Comparison of ENCODE assay signal across 17 mouse cellular contexts in genomic region chr5:128389665-128390064, GRCm38 (mm10). TPM values are rescaled to one million over a fixed set of nuclear protein-coding genes. Genes with fewer than 3 reads are reported as not detected.
DNase-seq lines count a peak whose midpoint lies in the region; ATAC-seq and TF ChIP-seq lines count a peak whose summit lies in the region.
"Had no signal": no experiment of that assay in that cellular context is flagged by ENCODE, and none has a peak within 500 bp of the region (broad histone marks: within the 10 kb centered on the region; RNA-seq: fewer than 3 reads in every experiment).

No protein-coding gene starts in this region.

- no peaks in the 10 kb centered on the region for H3K4me1 ChIP-seq in kidney, adult 2 months (ENCODE audit: control insufficient read depth, insufficient read depth, low read length)
- H3K4me1 ChIP-seq in testis, adult 2 months (ENCODE audit: control insufficient read depth, insufficient read depth, low read length), result no peaks in the 10 kb centered on the region

- no peaks in the 10 kb centered on the region for H3K27me3 ChIP-seq in kidney, adult 2 months (replicated peaks; ENCODE audit: control insufficient read depth, insufficient read depth, low read length)
- H3K27me3 ChIP-seq in testis, adult 2 months (ENCODE audit: control insufficient read depth, insufficient read depth, low read length), result no peaks in the 10 kb centered on the region
- H3K27me3 ChIP-seq: embryonic facial prominence, embryonic 15.5 days; limb, embryonic 13.5 days had no signal

- no peak overlapping the region for H3K27ac ChIP-seq in kidney, adult 2 months (ENCODE audit: insufficient read depth, low read depth, low read length)
- H3K27ac ChIP-seq in testis, adult 2 months (ENCODE audit: control insufficient read depth, insufficient read depth, low read depth, low read length), result no peak overlapping the region
- H3K27ac ChIP-seq: embryonic facial prominence, embryonic 15.5 days; limb, embryonic 13.5 days had no signal

- 40% methylated on average over 4 of the region's 4 CpGs for WGBS in kidney, adult 2 months

- no peak overlapping the region for H3K4me3 ChIP-seq in kidney, adult 2 months (ENCODE audit: insufficient read depth, low read depth, low read length)
- H3K4me3 ChIP-seq in testis, adult 2 months (ENCODE audit: control insufficient read depth, low read depth, low read length), result no peak overlapping the region
- H3K4me3 ChIP-seq: embryonic facial prominence, embryonic 15.5 days; limb, embryonic 13.5 days had no signal

- TF ChIP-seq POLR2A in kidney, adult 2 months (IDR thresholded peaks at IDR 0.05; ENCODE audit: low read depth, low read length), result no peak
- no peak for TF ChIP-seq POLR2A in testis, adult 2 months (IDR thresholded peaks at IDR 0.05; ENCODE audit: control insufficient read depth, low read depth, low read length)

- no peak for DNase-seq in kidney, adult 2 months
- no peak for DNase-seq in kidney, adult 9 months
- no peak for DNase-seq in testis, postnatal 10 days (ENCODE audit: low spot score)
- peak; percentile 17 for DNase-seq in forelimb bud, embryonic 11.5 days (ENCODE audit: low read depth, low spot score)
- no peak for DNase-seq in heart, adult 18-20 months
- DNase-seq: gastrocnemius, postnatal 36 days; kidney, postnatal 25 days; layer of hippocampus, postnatal 36 days; right cerebral cortex, postnatal 4 days had no signal

- no peak for ATAC-seq in frontal cortex, adult (ENCODE audit: low TSS enrichment)
- ATAC-seq: activated CD4-positive, CD25-positive, alpha-beta regulatory T cell, adult 4 months; forebrain, embryonic 14.5 days had no signal

- peak; percentile 26; the same call in 1 of the 2 replicates for TF ChIP-seq CTCF in kidney, adult 2 months (conservative IDR thresholded peaks at IDR 0.05; ENCODE audit: insufficient read depth, insufficient read length, low read depth, low read length)
- TF ChIP-seq CTCF in testis, adult 2 months (IDR thresholded peaks at IDR 0.05; ENCODE audit: control insufficient read depth, insufficient read depth, insufficient replicate concordance, low read depth, low read length), result peak; percentile 71; the same call in 1 of the 2 replicates

- no peaks in the 10 kb centered on the region for H3K36me3 ChIP-seq in kidney, adult 2 months (ENCODE audit: control insufficient read depth, insufficient read depth, low read length)
- no peaks in the 10 kb centered on the region for H3K36me3 ChIP-seq in testis, adult 2 months (ENCODE audit: control insufficient read depth, insufficient read depth, low read length)
- H3K36me3 ChIP-seq: embryonic facial prominence, embryonic 15.5 days; limb, embryonic 13.5 days had no signal

RNA-seq across cellular contexts. Expression of gene Tmem132d, which starts 43.2 kb away (rescaled TPM):
- not detected in 2 replicates for polyA plus RNA-seq in kidney, adult 2 months (2012; rRNA removed)
- 0.04 TPM in 2 replicates for polyA plus RNA-seq in testis, adult 2 months (2012; rRNA removed)
- not detected for total RNA-seq in heart, adult 18-20 months (2021)
- total RNA-seq: megakaryocyte progenitor cell, adult 5-6 weeks; monocyte, adult 5-6 weeks had no signal
- polyA plus RNA-seq: activated CD4-positive, CD25-positive, alpha-beta regulatory T cell, adult 4 months had no signal
